Mouse (Mus musculus) testis, adult 2 months (tissue): ENCODE results near the gene Tspan8.

Source experiments
- CTCF ChIP-seq: fragments of 200-500 bp; IDR thresholded peaks from 2 replicates; pipeline ENCODE4 v1.5.1; 2012; ENCODE audit warnings: low read depth, mild to moderate bottlenecking, inconsistent platforms, low read length, moderate library complexity; ENCODE audit not compliant: control insufficient read depth, insufficient read depth, insufficient replicate concordance
- POLR2A ChIP-seq: fragments of 200-500 bp; IDR thresholded peaks from 2 replicates; pipeline ENCODE4 v1.6.1; 2012; ENCODE audit warnings: low read depth, mild to moderate bottlenecking, inconsistent platforms, low read length, moderate library complexity; ENCODE audit not compliant: control insufficient read depth

- no peak for TF ChIP-seq CTCF
- TF ChIP-seq POLR2A: no peak
These were observed 45.3 kb downstream of the Tspan8 start for GRCm38 (mm10) chr10:115861967-115862366.
